Mouse (Mus musculus) liver, postnatal 0 days (tissue): ENCODE measurements at regions not wholly inside any gene's neighbourhood (a gene's known extent, or its start where the extent isn't known, plus 50 kb on each side); places are given as distances from the start of the nearest gene placed in this dataset.

ENCODE experiments used
- CTCF ChIP-seq: sonication (generic); IDR thresholded peaks from 2 replicates; pipeline ENCODE4 v1.5.1; 2016; ENCODE audit warnings: antibody characterized with exemption, low read depth
- EP300 ChIP-seq: IDR thresholded peaks from 2 replicates; pipeline ENCODE4 v1.6.1; 2016; ENCODE audit warnings: antibody characterized with exemption, low read depth, mild to moderate bottlenecking

- TF ChIP-seq EP300 (no peak), CTCF (no peak)
Observed at GRCm38 (mm10) chr9:100394166-100394565, 92.4 kb downstream of the Il20rb start.
